Mouse (Mus musculus): ENCODE measurements at regions not wholly inside any gene's neighbourhood (a gene's known extent, or its start where the extent isn't known, plus 50 kb on each side); places are given as distances from the start of the nearest gene placed in this dataset.

GRCm38 (mm10) chr1:73577019-73577418 is 547.2 kb downstream of the Tns1 start:
- no peak for DNase-seq
- intact Hi-C loops (cut with DNase I) = no loop called here

GRCm38 (mm10) chr1:73575694-73576093 is 548.6 kb downstream of the Tns1 start:
- intact Hi-C loops (cut with DNase I) = no loop called here
- no peak for DNase-seq

- DNase-seq = no peak
- intact Hi-C loops (cut with DNase I) = no loop called here
These were observed 553.3 kb downstream of the Tns1 start for GRCm38 (mm10) chr1:73570944-73571343.

GRCm38 (mm10) chr1:73566770-73567169 is 551.1 kb upstream of the Tnp1 start:
- peak in 1 of 2 experiments; percentile 26 for DNase-seq
- intact Hi-C loops (cut with DNase I) = no loop called here

GRCm38 (mm10) chr1:73560594-73560993 is 544.9 kb upstream of the Tnp1 start:
- no peak for DNase-seq
- intact Hi-C loops (cut with DNase I) = no loop called here

GRCm38 (mm10) chr1:73547877-73548276 is 532.2 kb upstream of the Tnp1 start:
- intact Hi-C loops (cut with DNase I) = no loop called here
- no peak for DNase-seq

GRCm38 (mm10) chr1:73545401-73545800 is 529.7 kb upstream of the Tnp1 start:
- intact Hi-C loops (cut with DNase I) = no loop called here
- no peak for DNase-seq

- no peak for DNase-seq
- intact Hi-C loops (cut with DNase I) = no loop called here
These were observed 525.7 kb upstream of the Tnp1 start for GRCm38 (mm10) chr1:73541371-73541770.

GRCm38 (mm10) chr1:73538420-73538871 is 522.7 kb upstream of the Tnp1 start:
- DNase-seq = no peak
- intact Hi-C loops (cut with DNase I) = no loop called here

GRCm38 (mm10) chr1:73535726-73536265 is 520.1 kb upstream of the Tnp1 start:
- intact Hi-C loops (cut with DNase I) = no loop called here

GRCm38 (mm10) chr1:73533526-73533925 is 517.8 kb upstream of the Tnp1 start:
- intact Hi-C loops (cut with DNase I) = no loop called here
- no peak for DNase-seq

More at GRCm38 (mm10) chr1:73535726-73536265, 520.1 kb upstream of the Tnp1 start:
- no peak for DNase-seq

- intact Hi-C loops (cut with DNase I) = no loop called here
- DNase-seq = no peak
These were observed 516.6 kb upstream of the Tnp1 start for GRCm38 (mm10) chr1:73532316-73532715.

- intact Hi-C loops (cut with DNase I) = no loop called here
These were observed 516.1 kb upstream of the Tnp1 start for GRCm38 (mm10) chr1:73531831-73532230.

GRCm38 (mm10) chr1:73530326-73530725 is 514.6 kb upstream of the Tnp1 start:
- intact Hi-C loops (cut with DNase I) = no loop called here

More at GRCm38 (mm10) chr1:73531831-73532230, 516.1 kb upstream of the Tnp1 start:
- DNase-seq = no peak

GRCm38 (mm10) chr1:73528623-73529022 is 512.9 kb upstream of the Tnp1 start:
- intact Hi-C loops (cut with DNase I) = no loop called here
- DNase-seq = no peak

More at GRCm38 (mm10) chr1:73530326-73530725, 514.6 kb upstream of the Tnp1 start:
- DNase-seq = no peak

GRCm38 (mm10) chr1:73516441-73516840 is 500.7 kb upstream of the Tnp1 start:
- DNase-seq = peak; percentile 14 to 49
- intact Hi-C loops (cut with DNase I) = loop anchor here (10.0 kb wide), 1 partner anchor 642 kb away; the partner anchor contains the start of gene Igfbp5

- DNase-seq = peak; percentile 17 to 26
- intact Hi-C loops (cut with DNase I) = loop anchor here (10.0 kb wide), 1 partner anchor 641 kb away; the partner anchor contains the start of gene Igfbp5
These were observed 500.1 kb upstream of the Tnp1 start for GRCm38 (mm10) chr1:73515781-73516180.

- intact Hi-C loops (cut with DNase I) = loop anchor here (10.0 kb wide), 1 partner anchor 639 kb away; the partner anchor contains the start of gene Igfbp5
These were observed 498.1 kb upstream of the Tnp1 start for GRCm38 (mm10) chr1:73513822-73514221.

GRCm38 (mm10) chr1:73512836-73513235 is 497.1 kb upstream of the Tnp1 start:
- DNase-seq = no peak
- intact Hi-C loops (cut with DNase I) = loop anchor here (10.0 kb wide), 1 partner anchor 638 kb away; the partner anchor contains the start of gene Igfbp5

More at GRCm38 (mm10) chr1:73513822-73514221, 498.1 kb upstream of the Tnp1 start:
- DNase-seq = no peak

- peak in 1 of 2 experiments; percentile 4 for DNase-seq
- intact Hi-C loops (cut with DNase I) = no loop called here
These were observed 491.5 kb upstream of the Tnp1 start for GRCm38 (mm10) chr1:73507071-73507754.

GRCm38 (mm10) chr1:73503611-73504010 is 487.9 kb upstream of the Tnp1 start:
- DNase-seq = no peak
- intact Hi-C loops (cut with DNase I) = no loop called here

GRCm38 (mm10) chr1:73500671-73501070 is 485.0 kb upstream of the Tnp1 start:
- DNase-seq = no peak
- intact Hi-C loops (cut with DNase I) = no loop called here

All from heart, postnatal 14 days (tissue).